Mouse (Mus musculus) left cerebral cortex, adult 6 months (tissue): ENCODE measurements around the gene Tpsg1. TPM values are rescaled to one million over a fixed set of nuclear protein-coding genes. Genes with fewer than 3 reads are reported as not detected.

Experiments
- long read RNA-seq, 2 experiments: library from polyadenylated mRNA; unstranded; transcript quantifications; one replicate each; pipeline ENCODE4 v2.0.0; 2019 to 2020
- polyA plus RNA-seq: library from polyadenylated mRNA; unstranded; fragments of <200 nt; fragmentation: Nextera tagmentation; gene quantifications from 2 replicates; pipeline ENCODE4 v1.2.3, GENCODE M21; 2021

Gene Tpsg1
- polyA plus RNA-seq = not detected in 2 replicates
- long read RNA-seq, experiment 1 = 0 reads
- long read RNA-seq, experiment 2 = 0 reads

DNA sequence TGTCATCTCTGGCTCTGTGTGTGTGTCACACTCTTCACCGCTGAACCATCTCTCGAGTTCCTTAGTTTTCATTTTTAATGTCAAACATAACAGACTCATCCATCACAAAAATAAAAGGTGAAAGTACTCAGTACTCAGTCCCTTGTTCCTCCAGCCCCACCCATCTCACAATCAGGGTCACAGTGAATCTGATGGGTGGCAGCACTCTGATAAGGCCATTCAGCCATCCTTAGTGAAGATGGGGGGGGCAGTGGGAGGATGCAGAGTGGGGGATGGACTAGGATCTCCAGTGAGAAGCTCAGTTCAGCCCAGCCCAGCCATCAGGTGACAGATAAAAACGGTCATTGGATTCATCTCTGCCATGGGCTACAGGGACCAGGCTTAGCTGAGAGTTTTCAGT is at the start of gene Tpsg1:
Gene Tpsg1 (plus strand): TSS at position 301 of the 400 bp plus-strand sequence.

DNA sequence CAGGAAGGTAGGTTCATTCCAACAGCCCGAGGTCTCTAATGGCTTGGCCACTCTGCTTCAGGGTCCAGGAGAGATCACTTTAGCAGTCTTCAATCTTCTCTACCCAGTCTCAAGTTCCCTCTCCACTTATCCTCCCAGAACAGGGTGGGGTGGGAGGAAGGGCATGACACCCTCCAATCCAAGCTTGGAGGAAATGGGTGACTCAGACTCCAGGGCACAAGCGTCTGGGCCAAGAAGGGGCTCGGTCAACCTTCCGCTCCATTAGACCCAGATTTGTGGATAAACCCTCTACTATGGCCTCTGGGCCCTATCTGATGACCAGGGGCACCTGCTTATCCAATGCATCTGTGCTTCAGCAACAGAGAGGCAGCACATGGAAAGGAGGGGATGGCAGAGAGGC is 23.6 kb upstream of the Tpsg1 start, which contains the start of gene Tpsab1:
Gene Tpsab1 (minus strand): TSS at position 101 of the 400 bp plus-strand sequence.

DNA sequence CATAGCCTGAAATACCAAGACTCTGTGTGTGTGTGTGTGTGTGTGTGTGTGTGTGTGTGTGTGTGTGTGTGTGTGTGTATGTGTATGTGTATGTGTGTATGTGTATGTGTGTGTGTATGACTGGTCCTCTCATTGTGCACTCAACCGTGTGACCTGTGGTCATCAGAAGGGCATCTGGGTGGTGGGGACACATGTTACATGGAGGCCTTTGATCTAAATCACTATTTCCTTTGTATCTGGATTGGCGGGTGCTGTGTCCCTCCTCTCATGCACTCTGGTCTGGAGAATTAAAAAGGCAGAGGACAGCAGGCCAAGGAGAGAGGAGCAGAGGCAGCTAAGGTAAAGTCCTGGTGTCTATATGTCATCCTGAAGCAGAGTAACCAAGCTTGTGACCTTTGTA is 3.1 kb upstream of the Tpsg1 start, which contains the start of gene Tpsb2:
Gene Tpsb2 (plus strand): TSS at position 301 of the 400 bp plus-strand sequence.

Other genes starting within 250 kb of the Tpsg1 start
- gene Ptx4, start 248.5 kb upstream of the Tpsg1 start, polyA plus RNA-seq = not detected in 2 replicates
- 25.3 and 35.1 TPM in 2 replicates for gene Clcn7, start 235.9 kb upstream of the Tpsg1 start, polyA plus RNA-seq
- not detected in 2 replicates for gene Ccdc154, start 206.8 kb upstream of the Tpsg1 start, polyA plus RNA-seq
- gene Gm38655, start 193.8 kb upstream of the Tpsg1 start, polyA plus RNA-seq = not detected in 2 replicates
- 22.1 and 26.2 TPM in 2 replicates for gene BC003965, start 184.7 kb upstream of the Tpsg1 start, polyA plus RNA-seq
- gene Unkl, start 180.9 kb upstream of the Tpsg1 start, polyA plus RNA-seq = 11.8 and 14.0 TPM in 2 replicates
- 112 and 121 TPM in 2 replicates for gene Gnptg, start 129.1 kb upstream of the Tpsg1 start, polyA plus RNA-seq
- gene Tsr3, start 129.1 kb upstream of the Tpsg1 start, polyA plus RNA-seq = 51.9 and 58.2 TPM in 2 replicates
- gene Baiap3, start 112.9 kb upstream of the Tpsg1 start, polyA plus RNA-seq = 3.1 and 5.1 TPM in 2 replicates
- 202 and 227 TPM in 2 replicates for gene Ube2i, start 94.7 kb upstream of the Tpsg1 start, polyA plus RNA-seq
- not detected in 2 replicates for gene Prss34, start 70.9 kb upstream of the Tpsg1 start, polyA plus RNA-seq
- not detected in 2 replicates for gene Prss28, start 60.6 kb upstream of the Tpsg1 start, polyA plus RNA-seq
- not detected in 2 replicates for gene Prss29, start 50.6 kb upstream of the Tpsg1 start, polyA plus RNA-seq
- gene Tpsab1, start 23.7 kb upstream of the Tpsg1 start, polyA plus RNA-seq = not detected in 2 replicates
- not detected in 2 replicates for gene Tpsb2, start 3.0 kb upstream of the Tpsg1 start, polyA plus RNA-seq
- gene Cacna1h, start 64.5 kb downstream of the Tpsg1 start, polyA plus RNA-seq = 7.7 and 8.6 TPM in 2 replicates
- 0.15 and 0.77 TPM in 2 replicates for gene Tekt4, start 85.3 kb downstream of the Tpsg1 start, polyA plus RNA-seq
- 0.23 and 0.34 TPM in 2 replicates for gene Sstr5, start 128.0 kb downstream of the Tpsg1 start, polyA plus RNA-seq
- gene Sox8, start 201.4 kb downstream of the Tpsg1 start, polyA plus RNA-seq = 40.9 and 69.8 TPM in 2 replicates
- gene Lmf1, start 209.8 kb downstream of the Tpsg1 start, polyA plus RNA-seq = 27.9 and 28.9 TPM in 2 replicates